Comparison of ENCODE assay signal across 8 mouse cellular contexts in the genomic region with DNA sequence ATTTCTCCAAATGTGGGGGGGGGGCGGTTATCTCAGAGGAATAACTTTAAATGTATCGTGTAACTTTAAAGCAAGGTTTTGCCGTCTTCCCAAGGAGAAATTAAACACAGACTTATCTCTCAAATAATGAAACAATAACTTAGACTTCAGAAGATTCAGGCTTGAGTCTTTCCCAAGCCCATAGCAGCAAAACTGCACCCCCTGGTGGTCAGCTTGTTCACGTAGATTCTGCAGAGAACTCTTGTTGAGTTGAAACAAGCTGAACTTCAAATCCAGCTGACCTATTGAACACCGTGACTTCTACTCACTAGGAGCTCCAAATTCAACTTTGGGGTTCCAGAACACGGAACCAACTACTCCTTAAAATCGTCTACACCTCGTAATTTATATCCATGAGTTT. TPM values are rescaled to one million over a fixed set of nuclear protein-coding genes. Genes with fewer than 3 reads are reported as not detected.
DNase-seq lines count a peak whose midpoint lies in the region; ATAC-seq lines count a peak whose summit lies in the region.

No protein-coding gene starts in this region.

- intact Hi-C loops in heart, postnatal 14 days (cut with DNase I), result loop anchor here (1.0 to 10.0 kb wide), 3 partner anchors 97 to 390 kb away; no protein-coding TSS in a partner anchor

- ATAC-seq in cerebellum, adult (ENCODE audit: insufficient number of reproducible peaks, low FRiP score, low TSS enrichment), result no peak

- peak; percentile 78 for DNase-seq in cerebellum, adult 11 months
- DNase-seq in adrenal gland, adult 18-20 months (ENCODE audit: low spot score in 2 of 2), result peak; percentile 79 to 84
- peak; percentile 89 for DNase-seq in embryo, embryonic 11 days
- DNase-seq in heart, postnatal 14 days, result peak; percentile 82 to 89
- DNase-seq in left cerebral cortex, adult 8-10 months (ENCODE audit: low spot score in 2 of 2), result peak; percentile 39 to 53
- peak; percentile 5 to 58 for DNase-seq in natural killer cell, adult 2 months (ENCODE audit: low spot score in 2 of 2)
- peak; percentile 94 for DNase-seq in testis, postnatal 10 days (ENCODE audit: low spot score)

RNA-seq across cellular contexts. Expression of a gene that starts 1.4 kb away (rescaled TPM):
- 1 to 10 TPM; 3.6 to 3.9 TPM for total RNA-seq in adrenal gland, adult 18-20 months (2021)
- 1 to 10 TPM; 1.9 to 2.3 TPM for total RNA-seq in heart, postnatal 14 days (2021)
- total RNA-seq in left cerebral cortex, adult 8-10 months (2022), result 100 to 1,000 TPM in 2 of 4 experiments, 10 to 100 TPM in 2; 89.4 to 110 (median 99.6) TPM

Comparison
In these comparisons a context has a peak if more than half of its experiments do, and no peak if none do; other contexts are left out.
1. DNase-seq: peak in every context shown above with its lines; median percentile 94 in testis, postnatal 10 days; 89 in embryo, embryonic 11 days; 86 in heart, postnatal 14 days; 82 in adrenal gland, adult 18-20 months; 78 in cerebellum, adult 11 months; 46 in left cerebral cortex, adult 8-10 months; 32 in natural killer cell, adult 2 months.
2. RNA of a gene that starts 1.4 kb away (total RNA-seq): 89.4 to 110 TPM in left cerebral cortex, adult 8-10 months; 3.6 to 3.9 TPM in adrenal gland, adult 18-20 months and 1.9 to 2.3 TPM in heart, postnatal 14 days; every median in the first group is over 10 times any median in the second.